25 mouse cellular contexts compared by ENCODE assay signal in the genomic region with DNA sequence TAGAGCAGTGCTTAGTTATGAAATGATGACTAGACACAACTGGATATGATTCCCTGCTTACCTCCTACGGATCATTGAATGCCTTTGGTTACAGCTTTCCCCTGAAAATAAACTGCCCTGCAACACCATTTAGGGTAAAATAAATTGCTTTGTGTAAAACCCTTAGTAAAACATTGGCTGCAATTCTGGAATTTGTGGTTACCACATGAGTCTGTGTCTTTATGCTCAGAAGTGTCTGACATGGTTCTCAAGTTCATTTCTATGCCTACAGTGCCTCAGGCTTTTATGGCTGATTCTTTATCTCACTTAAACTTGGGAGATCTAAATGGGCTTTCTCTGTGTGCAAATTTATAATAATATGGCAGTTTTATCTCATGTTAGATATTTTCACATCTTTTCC. TPM values are rescaled to one million over a fixed set of nuclear protein-coding genes. Genes with fewer than 3 reads are reported as not detected.
DNase-seq lines count a peak whose midpoint lies in the region; ATAC-seq and TF ChIP-seq lines count a peak whose summit lies in the region.
"Had no signal": no experiment of that assay in that cellular context is flagged by ENCODE, and none has a peak within 500 bp of the region (broad histone marks: within the 10 kb centered on the region; RNA-seq: fewer than 3 reads in every experiment).

No protein-coding gene starts in this region.

- no peak overlapping the region for H3K4me3 ChIP-seq in embryonic facial prominence, embryonic 14.5 days (ENCODE audit: low read depth, low read length)
- H3K4me3 ChIP-seq in embryonic facial prominence, embryonic 10.5 days = no peak overlapping the region
- no peak overlapping the region for H3K4me3 ChIP-seq in embryonic fibroblast, embryonic 13.5 days (ENCODE audit: insufficient read depth, low read length)
- H3K4me3 ChIP-seq: embryonic facial prominence, embryonic 13.5 days; erythroblast, embryonic 14.5 days; forebrain, embryonic 13.5 days; forebrain, embryonic 15.5 days had no signal

- H3K27ac ChIP-seq in embryonic facial prominence, embryonic 14.5 days (replicated peaks; ENCODE audit: low read depth, low read length) = no peak overlapping the region
- no peak overlapping the region for H3K27ac ChIP-seq in embryonic facial prominence, embryonic 10.5 days (replicated peaks)
- H3K27ac ChIP-seq in embryonic fibroblast, embryonic 13.5 days (ENCODE audit: insufficient read depth, low read length) = 0 out of 2 replicates have a peak overlapping the region, but pooled peaks have one; percentile 18
- H3K27ac ChIP-seq: embryonic facial prominence, embryonic 13.5 days; forebrain, embryonic 13.5 days; forebrain, embryonic 15.5 days had no signal

- H3K4me1 ChIP-seq in embryonic facial prominence, embryonic 14.5 days (ENCODE audit: control insufficient read depth, insufficient read depth, low read length) = no peaks in the 10 kb centered on the region
- H3K4me1 ChIP-seq in embryonic facial prominence, embryonic 10.5 days = no peaks in the 10 kb centered on the region
- no peaks in the 10 kb centered on the region for H3K4me1 ChIP-seq in embryonic fibroblast, embryonic 13.5 days (ENCODE audit: control insufficient read depth, insufficient read depth, low read length)
- H3K4me1 ChIP-seq: embryonic facial prominence, embryonic 13.5 days; forebrain, embryonic 13.5 days; forebrain, embryonic 15.5 days had no signal

- no peaks in the 10 kb centered on the region for H3K27me3 ChIP-seq in embryonic facial prominence, embryonic 14.5 days (replicated peaks; ENCODE audit: control insufficient read depth, insufficient read depth, low read length)
- no peaks in the 10 kb centered on the region for H3K27me3 ChIP-seq in embryonic facial prominence, embryonic 10.5 days (replicated peaks; ENCODE audit: low read depth, poor library complexity, severe bottlenecking)
- H3K27me3 ChIP-seq: embryonic facial prominence, embryonic 13.5 days; forebrain, embryonic 13.5 days; forebrain, embryonic 15.5 days had no signal

- DNase-seq in embryonic facial prominence, embryonic 14.5 days (ENCODE audit: low spot score) = peak; percentile 14
- DNase-seq in embryonic facial prominence, embryonic 10.5 days (ENCODE audit: low spot score) = no peak
- DNase-seq in 3T3-L1 (ENCODE audit: low read depth, low spot score) = peak; percentile 75
- peak; percentile 80 for DNase-seq in NIH3T3 (ENCODE audit: low read depth)
- no peak for DNase-seq in embryo, embryonic 10 days (ENCODE audit: low spot score)
- DNase-seq in lung, postnatal 10 days = no peak
- no peak for DNase-seq in cerebellum, postnatal 25 days
- DNase-seq: adrenal gland, adult 8-10 months; adrenal gland, postnatal 14 days; adrenal gland, postnatal 36 days; cerebellum, adult 11-12 months; cerebellum, adult 2 months; cerebellum, adult 9-10 months; cerebellum, postnatal 10 days; cerebellum, postnatal 36 days; forebrain, postnatal 0 days had no signal

- no peak for ATAC-seq in embryonic facial prominence, embryonic 14.5 days (ENCODE audit: low read depth)
- ATAC-seq: activated CD4-positive, CD25-positive, alpha-beta regulatory T cell, adult 4 months; forebrain, embryonic 13.5 days; forebrain, embryonic 15.5 days; forebrain, postnatal 0 days had no signal

- TF ChIP-seq CTCF in embryonic fibroblast, embryonic 13.5 days (IDR thresholded peaks at IDR 0.05; ENCODE audit: borderline replicate concordance, insufficient read depth, low read length) = no peak

- 46% methylated on average over 1 of the region's 1 CpGs for WGBS in embryonic facial prominence, embryonic 14.5 days
- WGBS in embryonic facial prominence, embryonic 10.5 days = 89% methylated on average over 1 of the region's 1 CpGs

- no peaks in the 10 kb centered on the region for H3K9me3 ChIP-seq in embryonic facial prominence, embryonic 14.5 days (ENCODE audit: control insufficient read depth, low read length)
- no peaks in the 10 kb centered on the region for H3K9me3 ChIP-seq in embryonic facial prominence, embryonic 10.5 days
- H3K9me3 ChIP-seq: embryonic facial prominence, embryonic 13.5 days; forebrain, embryonic 13.5 days; forebrain, embryonic 15.5 days had no signal

- TF ChIP-seq POLR2A in embryonic fibroblast, embryonic 13.5 days (IDR thresholded peaks at IDR 0.05; ENCODE audit: low read depth, low read length) = no peak

- H3K36me3 ChIP-seq in embryonic facial prominence, embryonic 14.5 days (ENCODE audit: control insufficient read depth, insufficient read depth, low read length) = no peaks in the 10 kb centered on the region
- no peaks in the 10 kb centered on the region for H3K36me3 ChIP-seq in embryonic facial prominence, embryonic 10.5 days (replicated peaks)
- H3K36me3 ChIP-seq: embryonic facial prominence, embryonic 13.5 days; forebrain, embryonic 15.5 days had no signal

- no peak overlapping the region for H3K9ac ChIP-seq in embryonic facial prominence, embryonic 14.5 days (ENCODE audit: low read depth, low read length)
- H3K9ac ChIP-seq: embryonic facial prominence, embryonic 13.5 days; forebrain, embryonic 13.5 days; forebrain, embryonic 15.5 days; forebrain, postnatal 0 days had no signal

- H3K4me2 ChIP-seq in embryonic facial prominence, embryonic 14.5 days (ENCODE audit: low read depth, low read length) = no peak overlapping the region
- H3K4me2 ChIP-seq: embryonic facial prominence, embryonic 13.5 days; forebrain, embryonic 13.5 days; forebrain, embryonic 15.5 days had no signal

RNA-seq across cellular contexts. Expression of gene Npsr1, which starts 26.1 kb away (rescaled TPM):
- not detected in 2 replicates for polyA plus RNA-seq in embryonic facial prominence, embryonic 14.5 days (2014; fragmentation: Nextera tagmentation; extraction: Ambion mirVana)
- polyA plus RNA-seq in embryonic facial prominence, embryonic 10.5 days (2016; fragmentation: Nextera tagmentation; extraction: Ambion mirVana) = not detected in 2 replicates
- not detected in 2 replicates for polyA plus RNA-seq in embryonic fibroblast, embryonic 13.5 days (2011; ENCODE audit: insufficient read length, low read depth, missing spikeins)
- polyA plus RNA-seq: activated CD4-positive, CD25-positive, alpha-beta regulatory T cell, adult 4 months; C2C12; embryonic facial prominence, embryonic 11.5 days; embryonic facial prominence, embryonic 13.5 days; erythroblast, embryonic 14.5 days; forebrain, embryonic 11.5 days; forebrain, embryonic 13.5 days had no signal

Comparison
In these comparisons a context has a peak if more than half of its experiments do, and no peak if none do; other contexts are left out.
1. DNase-seq: peak in embryonic facial prominence, embryonic 14.5 days (single experiment), 3T3-L1 (single experiment) and NIH3T3 (single experiment); none in embryonic facial prominence, embryonic 10.5 days (single experiment), embryo, embryonic 10 days (single experiment), lung, postnatal 10 days (single experiment) and cerebellum, postnatal 25 days (0 of 2).